Mouse (Mus musculus) mouse embryonic stem cell (cell line): ENCODE results near the gene Zfp981.
"Not testable (repeated sequence)": the region's sequence is repeated elsewhere in the genome, so short reads cannot be mapped to it uniquely, and the experiment has no call there.

ENCODE experiments used
- in situ Hi-C, 2 experiments: fragments of 300-500 bp; cut with MboI; formaldehyde crosslinking; loops; 1 replicate in 1 of 2; 3 replicates in 1 of 2; pipeline ENCODE4 v1.14.3; 2019 to 2020; ENCODE audit warnings: low sequenced_read_pairs in 2 of 2, low pct_unique_long_range_greater_than_20kb in 1 of 2, mixed read lengths in 1 of 2; ENCODE audit not compliant: unreplicated experiment in 1 of 2

Gene Zfp981

DNA sequence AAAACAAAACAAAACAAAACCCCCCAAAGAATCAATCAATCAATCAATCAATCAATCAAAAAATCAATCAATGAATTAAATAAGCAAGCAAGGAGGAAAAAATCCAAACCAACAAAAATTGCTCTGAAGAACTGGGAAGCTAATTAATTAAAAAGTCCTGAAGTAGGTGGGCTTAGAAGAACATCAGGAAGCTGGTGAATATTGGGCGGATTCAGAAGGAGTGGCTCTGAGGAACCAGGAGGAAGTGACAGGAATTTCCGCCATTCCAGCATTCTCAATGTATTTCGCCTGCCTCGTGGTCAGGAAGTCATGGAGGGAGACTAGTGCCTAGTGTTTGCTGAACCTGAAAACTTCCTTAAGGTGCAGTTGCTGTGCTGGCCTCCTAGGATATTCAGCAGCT, at the start of gene Zfp981:
Zfp981 (plus strand) TSS at position 301 of the 400 bp plus-strand sequence.
- in situ Hi-C loops, result not testable (repeated sequence)

DNA sequence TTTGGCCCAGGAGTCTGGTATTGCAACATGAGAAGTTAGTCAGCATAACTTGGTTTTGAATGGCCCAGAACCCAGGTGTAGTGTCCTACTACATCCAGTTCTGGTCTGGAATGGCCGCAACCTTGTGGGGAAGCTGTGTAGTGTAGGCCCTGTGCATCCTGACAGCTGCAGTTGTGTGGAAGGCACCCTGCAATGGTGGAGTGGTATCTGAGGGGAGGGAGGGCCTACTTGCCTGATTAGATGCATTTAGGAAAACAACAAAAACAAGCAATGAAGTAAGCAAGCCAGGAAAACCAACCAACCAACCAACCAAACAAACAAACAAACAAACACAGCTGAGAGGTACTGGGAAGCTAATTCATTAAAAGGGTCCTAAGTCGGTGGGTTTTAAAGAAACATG, 49.3 kb upstream of the Zfp981 start:
- in situ Hi-C loops, result not testable (repeated sequence)

DNA sequence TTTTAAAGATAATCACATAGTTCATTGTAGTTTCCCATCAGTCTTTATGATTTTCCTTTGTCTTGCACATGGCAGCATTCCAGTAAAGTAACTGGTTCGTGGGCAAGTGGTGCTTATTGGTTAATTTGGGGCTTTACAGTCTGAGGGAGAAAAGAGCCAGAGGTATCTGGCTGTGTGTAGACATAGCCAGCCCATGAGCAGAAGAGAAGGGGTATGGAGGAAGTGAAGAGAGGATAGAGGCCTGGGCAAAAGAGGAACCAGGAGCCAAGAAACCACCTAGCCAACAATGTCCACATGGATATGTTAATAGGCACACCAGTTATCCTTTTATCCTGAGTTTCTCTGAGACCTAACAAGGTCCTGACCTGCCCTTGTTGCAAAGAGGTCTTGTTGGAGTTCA, 47.7 kb upstream of the Zfp981 start:
- in situ Hi-C loops, result not testable (repeated sequence)

DNA sequence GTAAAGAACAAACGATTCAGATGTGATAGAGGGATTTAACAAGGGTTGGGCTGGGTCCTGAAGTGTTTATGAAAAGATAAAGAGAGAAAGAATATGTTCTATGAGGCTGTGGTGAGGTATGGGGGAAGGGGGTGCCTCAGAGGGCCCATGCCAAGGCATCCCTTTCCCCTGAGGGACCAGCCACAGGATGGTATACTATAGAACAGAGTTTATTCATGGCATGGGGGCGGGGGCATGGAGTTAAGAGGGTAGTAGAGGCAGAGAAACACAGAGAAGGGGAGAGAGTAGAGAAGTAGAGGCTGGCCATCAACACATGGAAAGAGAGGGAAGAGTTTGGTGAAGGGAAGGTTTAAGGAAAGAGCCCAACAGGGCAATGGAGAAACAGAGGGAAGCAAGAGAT, 46.9 kb upstream of the Zfp981 start:
- in situ Hi-C loops, result no loop called here

- in situ Hi-C loops, result no loop called here
Observed at GRCm38 (mm10) chr4:146455321-146455721, 46.5 kb upstream of the Zfp981 start.

DNA sequence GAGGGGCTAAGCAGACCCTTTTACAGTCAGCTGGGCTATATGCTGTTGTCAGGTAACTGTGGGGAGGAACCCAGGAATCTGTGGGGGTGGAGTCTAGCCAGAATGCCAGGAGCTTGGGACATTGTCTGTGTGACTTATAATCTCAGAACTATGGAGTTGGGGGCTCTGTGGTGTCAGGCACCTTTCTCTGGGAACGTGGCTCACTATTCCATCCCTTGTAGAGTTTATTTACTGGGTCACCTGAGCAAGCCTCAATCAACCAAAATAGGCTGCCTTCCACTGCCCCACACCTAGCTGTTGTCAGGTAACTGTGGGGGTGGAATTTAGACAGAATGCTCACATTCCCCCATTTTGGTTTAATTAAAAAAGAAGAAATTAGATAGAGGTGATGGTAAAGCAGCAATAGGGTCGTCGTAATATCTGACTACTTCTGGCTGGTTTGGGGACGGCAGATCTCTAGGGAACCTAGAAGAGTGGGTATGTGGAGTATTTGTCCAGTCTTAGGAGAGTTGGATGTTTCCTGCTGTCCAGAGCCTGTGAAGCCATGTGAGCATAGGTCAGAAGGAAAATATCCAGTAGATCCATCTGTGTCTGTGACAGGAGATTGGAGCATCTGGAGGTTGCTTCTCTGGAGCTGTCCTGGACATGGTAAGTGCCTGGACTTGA, 45.6 kb upstream of the Zfp981 start:
- in situ Hi-C loops, result no loop called here

DNA sequence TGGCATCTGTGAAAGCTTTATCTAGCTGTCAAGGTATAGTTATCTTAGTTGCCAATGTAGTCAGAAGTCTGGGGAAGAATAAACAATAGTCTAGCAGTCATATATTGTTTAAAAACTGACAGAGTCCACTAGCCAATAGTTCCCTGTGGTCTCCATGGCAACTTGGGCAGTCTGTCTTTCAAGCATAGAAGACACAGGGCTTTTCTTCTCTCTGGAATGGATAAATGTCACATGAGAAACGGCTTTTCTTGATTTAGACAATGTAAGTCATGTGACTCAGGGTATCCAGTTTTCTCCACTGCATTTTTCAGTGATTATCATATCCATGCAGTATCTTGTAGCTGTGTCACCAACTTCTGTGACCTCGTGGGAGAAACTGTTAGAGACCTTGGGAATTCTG, 44.7 kb upstream of the Zfp981 start:
- in situ Hi-C loops, result no loop called here

- in situ Hi-C loops, result no loop called here
Observed at GRCm38 (mm10) chr4:146457720-146458119, 44.1 kb upstream of the Zfp981 start.

DNA sequence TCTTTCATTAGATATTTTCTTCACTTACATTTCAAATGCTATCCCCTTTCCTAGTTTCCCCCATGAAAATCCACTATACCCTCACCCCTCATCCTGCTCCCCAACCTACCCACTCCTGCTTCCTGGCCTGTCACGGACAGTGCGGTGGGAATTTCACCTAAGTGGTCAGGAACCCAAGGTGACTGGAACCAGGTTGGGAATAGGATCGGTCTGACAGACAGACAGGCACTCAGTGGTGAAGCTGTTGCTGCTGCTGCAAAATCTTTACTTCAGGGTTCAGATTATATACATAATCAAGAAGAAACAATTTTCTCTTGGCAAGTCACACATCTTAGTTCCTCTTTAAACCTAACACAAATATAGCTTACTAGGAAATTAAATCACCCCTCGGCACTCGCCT, 42.0 kb upstream of the Zfp981 start:
- in situ Hi-C loops, result not testable (repeated sequence)

DNA sequence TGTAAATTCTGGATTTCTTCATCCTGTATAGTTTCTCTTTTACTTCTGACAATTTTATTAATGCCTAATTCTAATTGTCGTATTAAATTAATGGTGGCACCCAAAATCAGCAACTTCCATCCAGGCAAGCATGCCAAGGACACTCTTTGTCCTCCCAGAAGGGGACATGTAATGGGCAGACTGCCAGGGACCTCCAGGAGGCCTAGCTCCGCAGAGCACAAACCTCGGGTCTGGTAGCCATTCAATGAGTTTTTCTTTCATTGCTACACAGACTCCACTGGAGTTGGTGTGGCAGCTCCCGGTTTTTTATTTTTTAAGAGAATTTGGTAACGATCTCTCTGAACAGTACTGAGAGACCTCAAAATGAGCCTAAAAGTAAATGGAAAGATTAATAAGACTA, 41.1 kb upstream of the Zfp981 start:
- in situ Hi-C loops, result not testable (repeated sequence)

GRCm38 (mm10) chr4:146463649-146464351, 38.0 kb upstream of the Zfp981 start:
- in situ Hi-C loops, result not testable (repeated sequence)

DNA sequence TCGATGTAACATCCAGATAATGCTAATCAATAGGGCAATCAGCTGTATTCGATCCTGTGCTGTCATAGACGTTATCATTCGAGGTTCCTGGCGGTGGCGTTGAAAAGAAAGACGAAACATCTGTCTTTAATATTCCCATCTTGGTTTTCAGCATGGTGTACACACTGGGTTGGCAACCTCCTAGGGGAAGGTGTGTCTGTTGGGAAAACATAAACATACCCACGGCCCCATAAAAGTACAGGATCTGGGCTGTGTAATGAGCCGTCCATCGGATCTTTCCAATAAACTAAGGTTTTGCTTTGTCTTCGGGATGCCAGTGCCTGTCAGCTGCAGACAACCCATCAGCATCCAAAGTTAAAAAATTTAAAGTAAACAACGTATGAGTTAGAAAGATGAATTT, 31.8 kb upstream of the Zfp981 start:
- in situ Hi-C loops, result not testable (repeated sequence)

DNA sequence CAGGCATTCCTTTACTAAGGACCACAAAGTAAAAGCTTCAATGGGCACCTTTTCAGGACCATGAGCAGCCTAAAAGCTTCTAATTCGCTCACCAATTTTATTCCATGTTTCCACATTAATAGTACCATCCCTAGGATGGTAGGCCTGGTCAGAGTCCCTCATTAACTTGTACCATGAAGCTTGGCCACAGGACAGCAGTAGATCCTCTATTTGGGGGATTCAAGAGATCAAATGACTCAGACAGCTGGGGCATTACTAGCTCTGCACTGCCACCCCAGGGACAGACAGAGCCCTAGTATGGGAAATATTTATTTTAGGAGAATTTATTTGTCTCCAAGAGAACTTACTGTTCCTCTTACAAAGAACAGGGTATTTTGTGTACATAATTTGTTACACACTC, 27.6 kb upstream of the Zfp981 start:
- in situ Hi-C loops, result not testable (repeated sequence)

DNA sequence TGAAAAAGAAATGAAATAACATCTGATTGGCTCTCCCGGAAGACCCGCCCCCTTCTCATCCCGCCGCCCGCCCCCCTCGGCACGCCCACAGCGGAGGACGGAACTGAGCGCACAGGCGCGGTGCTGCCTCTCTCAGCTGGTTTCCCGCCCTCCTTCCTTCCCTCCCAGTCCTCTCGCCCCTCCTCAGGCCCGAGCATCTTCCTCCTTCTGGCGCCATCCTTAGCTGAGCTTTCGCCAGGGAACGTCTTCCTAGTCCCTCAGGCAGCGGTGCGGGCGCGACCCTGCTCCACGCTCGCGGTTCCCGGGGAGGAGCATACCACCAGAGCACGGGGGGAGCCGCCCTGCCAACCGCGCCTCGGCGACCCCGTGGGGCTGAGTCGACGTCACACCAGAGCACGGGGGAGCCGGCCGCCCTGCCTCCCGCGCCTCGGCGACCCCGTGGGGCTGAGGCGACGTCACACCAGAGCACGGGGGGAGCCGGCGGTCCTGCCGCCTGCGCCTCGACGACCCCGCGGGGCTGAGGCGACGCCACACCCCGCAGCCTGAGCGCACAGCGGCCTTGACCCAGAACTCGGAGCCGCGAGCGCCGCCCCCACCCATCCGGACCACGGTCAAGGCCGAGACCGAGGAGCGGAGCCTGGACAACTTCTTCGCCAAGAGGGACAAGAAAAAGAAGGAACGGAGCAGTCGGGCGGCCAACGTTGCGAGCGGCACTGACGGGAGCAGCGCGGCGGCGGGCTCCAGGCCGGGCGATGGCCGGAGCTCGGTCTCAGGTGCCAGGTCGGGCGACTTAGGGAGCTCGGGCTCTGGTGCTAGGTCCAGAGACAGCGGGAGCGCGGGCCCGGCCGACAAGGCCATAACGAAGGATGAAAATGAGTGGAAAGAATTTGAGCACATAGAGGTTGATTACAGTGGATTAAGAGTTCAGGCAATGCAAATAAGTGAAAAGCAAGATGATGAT, 26.8 kb upstream of the Zfp981 start:
- in situ Hi-C loops, result not testable (repeated sequence)

- in situ Hi-C loops, result not testable (repeated sequence)
Observed at GRCm38 (mm10) chr4:146476260-146476659, 25.6 kb upstream of the Zfp981 start.

DNA sequence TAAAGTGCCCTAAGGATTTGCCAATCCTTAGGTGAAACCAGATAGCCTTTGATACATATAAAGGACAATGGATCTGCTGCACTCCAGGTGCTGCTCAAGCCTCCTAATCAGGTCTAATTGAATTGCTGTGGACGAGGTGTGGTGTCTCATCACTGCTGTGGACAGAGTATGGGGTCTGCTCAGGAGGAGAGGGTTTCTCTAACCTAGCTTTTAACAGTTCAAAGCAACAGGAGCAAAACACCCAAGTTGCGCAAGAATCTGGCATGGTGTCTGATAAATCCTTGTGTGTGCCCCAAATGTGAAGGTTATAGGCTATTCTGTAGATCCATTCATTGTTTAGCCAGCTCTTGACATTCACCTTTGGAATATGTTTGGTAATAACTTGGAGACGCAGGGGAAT, 24.9 kb upstream of the Zfp981 start:
- in situ Hi-C loops, result not testable (repeated sequence)

DNA sequence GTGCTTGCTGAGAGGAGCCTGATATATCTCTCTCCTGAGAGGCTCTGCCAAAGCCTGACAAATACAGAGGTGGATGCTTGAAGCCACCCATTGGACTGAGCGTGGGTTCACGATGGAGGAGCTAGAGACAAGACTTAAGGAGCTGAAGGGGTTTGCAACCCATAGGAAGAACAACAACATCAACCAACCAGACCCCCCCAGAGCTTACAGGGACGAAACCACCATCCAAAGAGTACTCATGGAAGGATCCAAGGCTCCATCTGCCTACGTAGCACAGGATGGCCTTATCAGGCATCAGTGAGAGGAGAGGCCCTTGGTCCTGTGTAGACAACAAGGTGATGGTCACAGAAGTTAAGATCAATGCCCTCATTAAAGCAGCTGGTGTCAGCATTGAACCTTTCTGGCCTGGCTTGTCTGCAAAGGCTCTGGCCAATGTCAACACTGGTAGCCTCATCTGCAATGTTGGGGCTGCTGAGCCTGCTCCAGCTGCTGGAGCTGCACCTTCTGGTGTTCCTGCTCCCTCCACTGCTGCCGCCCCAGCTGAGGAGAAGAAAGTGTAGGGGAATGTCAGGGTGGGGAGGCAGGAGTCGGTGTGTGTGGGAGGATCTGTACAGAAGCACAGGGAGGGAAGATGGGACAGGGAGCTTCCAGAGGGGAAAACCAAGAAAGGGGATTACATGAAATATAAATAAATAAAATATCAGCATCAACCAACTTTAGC, 21.3 kb upstream of the Zfp981 start:
- in situ Hi-C loops, result loop anchor here in 1 of 2 experiments (10.0 kb wide), 1 partner anchor 996 kb away; no protein-coding TSS in a partner anchor

DNA sequence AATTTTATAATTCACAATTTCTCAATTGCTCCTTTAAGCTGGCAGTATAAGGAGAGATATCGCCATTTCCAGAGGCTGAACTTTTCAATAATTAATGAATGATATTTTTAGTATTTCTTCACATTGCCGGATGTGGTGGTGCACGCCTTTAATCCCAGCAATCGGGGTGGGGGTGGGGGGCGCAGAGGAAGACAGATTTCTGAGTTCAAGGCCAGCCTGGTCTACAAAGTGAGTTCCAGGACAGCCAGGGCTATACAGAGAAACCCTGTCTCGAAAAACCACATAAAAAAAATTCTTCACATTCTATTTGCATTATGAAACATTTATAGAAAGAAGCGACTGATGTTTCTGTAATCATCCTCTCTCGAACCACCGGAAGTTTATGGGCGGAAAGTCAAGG, 19.3 kb upstream of the Zfp981 start:
- in situ Hi-C loops, result loop anchor here in 1 of 2 experiments (10.0 kb wide), 1 partner anchor 998 kb away; no protein-coding TSS in a partner anchor
